Mouse (Mus musculus) layer of hippocampus, adult 18-20 months (tissue): ENCODE measurements at regions not wholly inside any gene's neighbourhood (a gene's known extent, or its start where the extent isn't known, plus 50 kb on each side); places are given as distances from the start of the nearest gene placed in this dataset.

Experiments used
- DNase-seq, 2 experiments: peaks; one replicate each; pipeline ENCODE4 v3.0.0; 2022; ENCODE audit warnings: low spot score in 2 of 2

DNA sequence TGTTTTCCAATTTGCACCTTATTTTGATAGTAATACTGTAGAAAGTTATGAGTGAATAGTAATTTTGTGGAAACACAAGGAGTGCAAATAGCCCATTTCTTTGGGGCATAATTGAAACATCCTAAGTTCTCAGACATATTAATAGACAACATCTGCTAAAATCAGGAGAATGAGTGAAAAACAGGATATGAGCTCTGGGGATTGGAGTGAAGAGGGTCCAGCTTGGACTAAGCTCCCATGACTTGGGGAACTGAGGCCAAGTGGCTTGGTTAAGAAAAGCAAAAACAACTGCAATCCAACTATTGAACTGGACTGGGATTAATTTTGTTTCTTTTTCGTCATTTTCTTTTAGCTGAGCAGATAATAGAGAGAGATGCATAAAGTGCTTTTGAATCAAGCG, 240.7 kb downstream of the Slc30a10 start:
- no peak for DNase-seq

DNA sequence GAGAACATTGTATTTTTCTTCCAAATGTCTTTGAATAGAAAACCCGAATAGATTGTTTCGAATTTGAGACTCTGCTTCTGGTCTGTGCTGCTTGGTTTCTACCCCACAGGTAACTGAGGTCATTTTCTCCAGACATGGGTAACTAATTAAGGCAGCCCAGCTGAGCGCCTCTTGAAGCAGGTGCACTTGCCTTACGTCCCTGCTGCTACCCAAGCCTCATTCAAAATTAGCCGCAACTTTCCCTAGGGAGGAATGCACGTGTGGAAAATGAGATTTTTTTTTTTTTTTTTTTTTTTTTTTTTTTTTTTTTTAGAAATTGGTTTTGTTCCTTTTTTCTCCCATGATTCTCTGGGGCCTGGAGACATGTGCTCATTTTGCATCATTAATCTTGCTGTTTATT, 245.1 kb downstream of the Slc30a10 start:
- no peak for DNase-seq

DNA sequence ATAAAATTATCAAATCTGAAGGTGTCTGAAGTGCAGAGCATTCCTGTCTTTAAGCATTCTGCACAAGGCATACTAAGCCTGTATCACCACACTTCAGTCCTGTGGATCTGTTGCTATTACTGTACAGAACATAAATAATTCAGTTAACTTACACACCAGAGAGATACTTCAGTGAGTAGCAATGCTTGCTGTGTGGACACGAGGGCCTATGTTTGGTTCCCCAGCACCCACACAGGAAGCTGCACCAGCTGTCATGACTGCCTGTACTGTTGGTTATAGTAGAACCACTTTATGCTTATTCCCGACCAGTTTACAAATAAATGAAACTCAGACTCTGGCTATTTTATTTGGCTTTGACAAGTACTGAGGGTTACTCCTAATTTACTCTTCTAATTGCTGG, 271.7 kb downstream of the Slc30a10 start:
- DNase-seq: peak in 1 of 2 experiments; percentile 10

DNA sequence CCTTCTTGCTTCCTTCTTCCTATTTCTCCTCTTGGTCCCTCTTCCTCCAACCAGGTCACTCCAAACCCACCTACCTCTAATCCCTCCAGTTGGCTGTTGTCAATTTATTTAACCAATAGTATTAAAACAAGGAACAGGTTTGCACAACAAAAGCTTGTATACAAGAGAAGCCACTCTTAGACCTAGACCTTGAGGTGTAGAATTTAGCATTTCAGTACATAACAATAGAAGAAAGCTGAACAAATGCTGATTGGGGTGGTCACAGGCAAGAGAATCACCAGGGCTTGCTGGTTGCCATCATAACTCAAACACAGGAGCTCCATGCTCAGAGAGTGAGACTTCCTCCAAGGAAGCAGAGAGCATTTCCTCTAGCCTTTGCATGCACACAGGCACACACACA, 272.2 kb downstream of the Slc30a10 start:
- no peak for DNase-seq

DNA sequence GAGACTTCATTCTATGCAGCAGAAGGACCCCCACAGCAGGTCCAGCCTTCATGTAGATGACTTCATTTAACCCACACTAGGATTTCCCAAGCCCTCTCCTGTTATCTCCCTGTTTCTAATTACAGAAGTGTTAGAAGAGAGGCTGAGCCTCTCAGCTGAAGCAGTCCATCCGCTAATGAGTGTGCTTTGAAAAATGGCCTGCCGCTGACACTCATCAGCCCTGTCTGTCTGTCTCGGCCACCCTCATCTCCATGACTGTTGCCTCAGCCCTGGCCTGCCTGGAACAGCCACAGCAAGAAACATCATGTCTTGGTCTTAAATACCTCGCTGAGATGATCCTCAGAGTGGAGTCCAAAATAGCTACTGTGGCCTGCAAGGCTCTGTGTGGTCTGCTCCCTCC, 273.1 kb downstream of the Slc30a10 start:
- DNase-seq: no peak

DNA sequence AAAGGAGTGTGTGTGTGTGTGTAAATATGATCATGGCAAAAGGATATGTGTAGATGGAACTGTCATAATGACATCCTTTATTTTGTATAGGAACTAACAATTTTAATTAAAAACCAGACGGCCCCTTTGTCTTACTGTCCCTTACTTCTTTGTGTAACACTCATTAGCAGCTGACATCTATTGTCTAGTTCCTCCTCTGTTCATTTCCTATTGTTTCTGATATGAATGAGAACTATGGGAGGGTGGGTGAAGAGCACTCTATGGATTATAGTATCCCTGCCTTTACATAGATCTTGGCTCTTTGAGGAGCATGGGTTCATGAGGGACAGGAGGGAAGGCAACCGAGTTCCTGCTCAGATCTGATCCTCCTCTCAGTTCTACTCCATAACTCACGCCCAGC, 273.8 kb downstream of the Slc30a10 start:
- no peak for DNase-seq

DNA sequence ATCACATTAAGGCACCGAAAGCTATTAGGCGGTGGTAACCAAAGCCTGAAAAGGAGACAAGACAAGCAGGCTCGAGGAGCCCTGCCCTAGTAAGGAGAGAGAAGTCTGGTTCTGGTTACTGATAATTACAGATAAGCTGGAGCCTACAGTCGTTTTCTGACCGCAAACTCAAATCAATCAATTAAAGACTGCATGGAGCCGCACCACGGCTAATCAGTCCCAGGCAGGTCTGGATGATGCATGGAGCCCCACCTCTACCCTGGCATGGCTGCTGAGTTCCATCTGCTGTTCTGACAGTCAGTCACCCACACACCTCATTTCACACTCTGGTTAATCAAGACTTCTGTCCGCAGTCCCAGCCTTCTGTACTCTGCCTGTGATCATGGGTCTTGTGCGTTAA, 276.4 kb downstream of the Slc30a10 start:
- peak in 1 of 2 experiments; percentile 40 for DNase-seq

DNA sequence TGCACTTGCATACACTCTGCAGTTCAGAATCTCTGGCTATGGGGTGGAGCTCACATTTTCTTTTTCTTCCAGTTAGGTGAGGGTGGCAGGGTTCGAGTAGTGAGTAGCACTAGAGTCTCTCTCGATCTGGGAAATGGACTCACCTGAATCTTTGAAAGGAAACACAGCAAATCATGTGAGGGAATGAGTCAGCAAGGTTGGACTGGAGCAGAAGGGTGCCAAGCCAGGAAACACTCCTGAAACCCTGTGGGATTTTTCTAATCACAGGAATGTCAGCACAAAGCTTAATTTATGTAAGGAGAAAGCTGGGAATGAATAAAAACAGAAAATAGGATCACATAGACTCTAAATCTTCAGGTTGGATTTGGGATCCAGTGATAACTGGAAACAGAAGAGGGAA, 282.1 kb downstream of the Slc30a10 start:
- DNase-seq: no peak

DNA sequence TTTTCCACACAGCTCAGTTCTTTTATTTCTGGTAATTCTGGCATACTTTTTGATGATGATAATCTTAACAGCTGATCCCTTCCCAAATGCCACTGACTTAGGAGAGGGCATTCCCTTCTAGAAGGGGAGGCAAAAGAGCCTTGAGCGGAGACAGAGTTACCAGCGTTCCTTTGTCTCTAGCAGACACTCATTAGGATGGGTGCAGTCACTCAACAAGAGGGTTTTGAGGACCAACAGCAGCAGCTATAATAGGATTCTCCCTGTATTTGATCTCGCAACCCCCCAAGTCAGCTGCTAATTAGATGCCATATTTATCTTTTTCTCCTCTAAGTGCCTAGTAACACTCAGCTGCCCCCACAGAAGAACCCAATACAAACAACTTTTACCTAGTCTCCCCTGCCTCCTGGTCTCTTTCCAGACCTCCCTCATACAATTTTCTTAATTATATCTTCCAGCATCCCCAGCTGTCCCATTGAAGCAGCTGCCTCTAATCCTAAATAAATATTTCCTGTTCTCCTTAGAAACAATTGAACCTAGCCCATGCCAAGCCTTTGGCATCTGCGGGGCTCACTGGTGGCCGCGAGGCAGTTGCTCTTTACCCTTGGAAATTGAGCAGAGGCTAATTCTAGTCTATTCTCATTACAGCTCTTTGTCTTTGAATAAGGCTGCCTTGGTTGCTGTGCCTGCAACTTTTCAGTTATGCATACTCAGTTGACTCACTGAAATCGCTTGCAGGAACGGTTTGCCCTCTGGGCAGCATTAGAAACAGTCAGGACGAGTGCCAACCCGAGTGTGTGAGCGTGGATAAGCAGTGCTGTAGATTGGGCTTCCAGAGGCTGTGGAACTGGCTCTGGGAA, 286.6 kb downstream of the Slc30a10 start:
- DNase-seq: peak in 1 of 2 experiments; percentile 9

DNA sequence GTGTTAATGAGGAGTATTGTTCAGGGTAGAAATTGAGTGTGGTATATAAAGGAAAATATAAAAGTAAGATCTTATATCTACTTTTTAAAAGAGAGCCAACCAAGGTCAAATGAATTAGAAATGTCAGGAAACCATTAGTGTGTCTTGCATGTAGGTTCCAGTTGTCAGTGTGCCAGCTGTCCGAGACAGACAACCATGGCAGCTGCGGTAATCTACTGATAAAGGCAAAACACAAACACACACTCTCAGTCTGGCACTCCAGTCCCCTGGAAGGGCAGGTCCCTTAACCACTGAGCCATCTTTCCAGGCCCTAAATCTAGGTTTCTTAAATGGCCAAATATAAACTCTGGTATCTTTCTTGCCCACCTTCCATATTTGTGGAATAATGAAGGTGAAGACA, 294.6 kb downstream of the Slc30a10 start:
- no peak for DNase-seq

DNA sequence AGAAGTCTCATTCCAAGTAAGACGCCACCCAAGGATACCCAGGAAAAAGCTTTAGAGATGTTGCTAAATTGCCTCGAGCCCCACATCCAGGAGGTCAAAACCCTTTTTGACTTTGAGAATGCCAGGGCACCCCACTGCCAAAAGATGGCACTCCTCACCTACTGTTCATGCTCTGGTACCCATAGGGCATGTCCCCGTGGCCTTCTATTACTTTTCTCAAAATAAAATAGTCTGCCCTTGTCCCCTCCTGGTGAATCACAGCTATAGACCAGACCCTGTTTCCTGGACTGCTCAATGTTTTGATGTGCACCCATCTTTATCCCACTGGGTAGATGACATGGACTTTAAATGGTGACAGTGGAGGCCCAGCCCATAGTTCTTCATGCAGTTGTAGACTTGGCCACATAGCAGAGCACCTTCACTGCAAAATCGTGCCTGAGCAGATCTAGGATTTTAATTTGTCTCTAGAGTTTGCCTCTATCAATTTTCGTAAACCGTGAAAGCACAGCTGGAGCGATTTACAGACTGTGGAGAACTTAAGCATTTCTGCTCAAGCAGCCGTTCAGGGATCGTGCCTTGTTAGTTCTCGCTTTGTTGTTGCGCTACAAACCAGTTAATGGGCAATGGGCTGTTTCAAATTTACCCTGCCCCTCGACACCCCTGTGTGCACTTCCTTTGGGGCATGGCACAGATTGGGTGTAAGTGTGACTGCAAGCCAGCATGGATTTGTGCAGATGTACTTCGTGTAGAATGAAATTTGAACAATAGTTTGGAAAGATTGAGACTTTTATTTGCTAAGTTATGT, 300.0 kb downstream of the Slc30a10 start:
- DNase-seq: no peak

DNA sequence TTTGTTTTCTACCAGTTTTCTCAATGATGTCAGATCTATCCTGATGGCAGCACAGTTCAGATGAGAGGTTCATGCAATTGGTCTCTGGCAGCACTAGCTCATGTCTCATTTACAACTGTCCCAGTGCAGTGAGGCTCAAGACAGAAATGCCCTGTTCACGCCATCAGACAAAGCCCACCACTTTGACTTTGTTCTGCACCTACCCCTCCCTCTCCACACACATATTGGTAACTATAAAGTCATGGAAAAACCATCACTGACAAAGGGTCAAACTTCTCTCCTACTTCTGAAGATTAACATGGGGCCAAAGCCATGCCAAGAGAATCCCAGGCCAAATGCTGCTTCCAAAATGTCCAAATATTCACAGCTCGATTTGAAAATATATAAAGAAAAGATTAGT, 302.7 kb downstream of the Slc30a10 start:
- no peak for DNase-seq

DNA sequence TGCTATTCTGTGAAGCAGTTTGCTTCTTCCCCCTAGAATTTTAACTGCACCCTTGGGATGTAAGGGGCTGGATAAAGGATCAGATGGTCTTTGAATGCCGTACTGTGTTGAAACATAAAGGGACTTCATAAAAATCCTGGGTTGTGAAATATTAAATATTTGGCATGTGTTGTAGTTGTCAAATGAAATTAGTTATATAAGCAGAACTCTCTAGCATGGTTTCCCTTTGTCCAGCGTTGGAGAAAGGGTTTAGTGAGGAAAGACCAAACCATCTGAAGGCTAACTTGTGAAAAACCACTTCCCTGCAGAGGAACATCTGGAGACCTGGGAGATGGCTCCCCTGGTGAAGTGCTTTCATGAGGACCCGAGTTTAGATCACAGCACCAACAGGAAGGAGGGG, 319.6 kb downstream of the Slc30a10 start:
- no peak for DNase-seq

DNA sequence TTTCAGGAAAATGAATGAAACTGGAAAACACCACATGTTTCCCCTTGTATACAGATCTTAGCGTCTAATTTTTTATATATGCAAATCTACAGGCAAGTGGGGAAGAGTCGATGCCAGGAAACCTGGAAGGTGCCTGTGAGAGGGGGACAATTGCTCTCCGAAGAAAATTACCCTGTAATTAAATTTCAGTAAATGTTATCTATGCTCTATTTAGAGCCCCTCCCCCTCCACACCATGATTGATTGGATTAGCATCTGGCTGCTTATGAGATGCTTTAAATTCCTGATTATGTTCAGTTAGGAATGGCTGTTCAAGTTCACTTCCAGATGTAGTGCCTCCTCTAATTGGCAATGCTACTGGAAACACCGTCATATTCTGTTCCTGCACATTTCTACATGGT, 325.0 kb downstream of the Slc30a10 start:
- no peak for DNase-seq

DNA sequence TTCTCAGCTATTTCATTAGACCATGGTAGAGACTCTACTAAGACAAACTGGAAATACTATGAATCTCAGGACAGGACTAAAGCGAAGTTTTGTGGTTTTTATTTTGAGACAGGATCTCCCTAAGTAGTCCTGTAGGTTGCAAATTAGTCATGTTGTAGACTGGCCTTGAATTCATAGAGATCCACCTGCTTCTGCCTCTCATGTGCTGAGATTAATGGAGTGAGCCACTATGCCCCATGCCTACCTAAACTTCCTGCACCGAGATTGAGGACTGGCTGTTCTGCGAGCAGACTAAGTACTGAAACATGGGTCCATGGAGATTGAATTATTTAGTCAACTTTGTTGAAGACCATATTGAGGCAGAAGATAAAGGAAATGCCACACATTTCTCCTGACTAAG, 315.0 kb downstream of the Lyplal1 start:
- DNase-seq: no peak

DNA sequence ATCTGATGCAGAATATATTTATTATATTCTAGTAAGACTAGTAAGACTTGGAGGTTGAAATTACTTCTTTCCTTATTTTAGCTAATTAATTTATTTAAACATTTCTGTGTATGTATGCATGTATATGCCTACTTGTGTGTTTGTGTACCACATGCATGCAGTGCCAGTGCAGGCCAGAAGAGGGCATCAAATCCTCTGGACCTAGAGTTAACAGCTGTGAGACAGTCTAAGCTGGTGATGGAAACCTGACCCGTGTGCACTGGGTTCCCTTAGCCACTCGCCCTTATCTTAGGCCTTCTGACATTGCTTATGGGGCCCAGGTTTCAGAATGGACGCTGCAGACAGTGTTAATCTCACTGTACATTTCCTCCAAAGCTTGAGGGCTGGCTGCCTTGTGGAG, 302.2 kb downstream of the Lyplal1 start:
- DNase-seq: no peak

DNA sequence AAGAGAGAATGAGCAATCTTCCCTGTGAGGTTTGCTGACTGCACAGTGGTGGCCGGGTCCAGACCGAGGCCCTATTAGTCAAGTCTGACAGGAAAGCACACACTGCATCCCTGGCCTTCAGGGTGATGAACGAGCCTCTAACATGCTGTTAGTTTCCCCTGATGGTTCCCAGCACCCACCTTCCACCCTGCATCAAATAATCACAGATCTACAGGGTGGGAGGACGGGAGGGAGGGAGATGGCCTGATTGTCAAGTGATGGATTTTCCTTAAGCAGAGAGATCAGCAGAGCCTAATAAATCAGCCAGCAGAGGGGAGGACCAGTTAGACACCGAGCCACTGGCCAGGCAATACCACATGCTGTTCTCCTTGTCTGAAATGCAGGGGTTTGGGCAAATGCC, 298.1 kb downstream of the Lyplal1 start:
- no peak for DNase-seq

DNA sequence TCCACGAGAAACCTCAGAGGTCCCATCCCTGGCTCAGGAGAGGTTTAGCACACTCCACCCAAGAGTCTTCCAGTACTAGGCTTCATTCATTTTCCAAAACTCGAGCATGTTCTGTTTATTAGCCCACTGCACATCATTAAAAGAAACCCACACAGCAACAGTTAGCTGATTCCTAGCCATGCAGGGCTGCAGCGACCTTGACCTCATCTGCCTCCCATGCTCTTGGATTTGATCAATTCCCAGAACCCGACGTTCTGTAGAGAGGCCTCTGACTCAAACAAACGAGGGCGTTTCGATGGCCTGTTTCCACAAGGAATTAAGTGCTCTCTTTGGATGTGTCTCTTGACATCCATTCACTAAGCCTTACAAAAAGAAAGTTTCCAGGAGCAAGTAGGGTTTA, 294.9 kb downstream of the Lyplal1 start:
- DNase-seq: no peak

DNA sequence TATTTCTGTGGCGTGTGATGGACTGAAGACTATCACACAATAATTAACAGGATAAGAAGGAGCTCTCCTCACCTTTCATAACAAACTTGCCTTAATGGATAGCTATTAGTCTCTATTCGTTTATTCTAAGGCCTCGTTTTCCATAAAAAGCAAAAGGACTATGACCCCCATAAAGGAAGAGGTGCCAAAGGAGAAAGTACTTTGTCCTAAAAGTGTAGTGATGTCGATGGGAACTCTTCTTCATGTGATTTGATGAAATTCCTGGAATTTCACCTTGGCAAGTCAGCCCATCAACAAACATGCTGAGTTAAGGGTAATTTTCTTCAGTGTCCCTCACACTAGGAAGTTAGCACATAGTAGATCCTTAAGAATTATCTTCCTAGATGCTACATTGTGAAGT, 293.9 kb downstream of the Lyplal1 start:
- DNase-seq: no peak

DNA sequence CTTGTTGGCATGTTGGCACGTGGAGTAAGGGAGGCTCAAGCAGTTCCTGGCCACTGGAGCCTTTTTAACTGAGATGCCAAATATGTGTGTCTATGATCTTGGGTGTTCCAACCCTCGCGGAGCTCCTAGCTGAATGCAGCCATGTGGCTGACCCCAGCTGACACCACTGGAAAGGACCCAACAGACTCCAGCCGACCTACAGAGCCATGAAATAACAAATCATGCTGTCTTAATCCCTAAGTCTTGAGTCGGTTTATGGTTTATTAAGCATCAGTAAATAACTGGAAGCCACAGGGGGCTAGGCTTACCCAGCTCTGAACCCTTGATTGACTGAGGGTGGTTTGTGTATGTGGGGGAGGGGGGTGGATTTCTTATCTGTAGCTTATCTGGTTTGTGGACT, 293.2 kb downstream of the Lyplal1 start:
- DNase-seq: no peak

DNA sequence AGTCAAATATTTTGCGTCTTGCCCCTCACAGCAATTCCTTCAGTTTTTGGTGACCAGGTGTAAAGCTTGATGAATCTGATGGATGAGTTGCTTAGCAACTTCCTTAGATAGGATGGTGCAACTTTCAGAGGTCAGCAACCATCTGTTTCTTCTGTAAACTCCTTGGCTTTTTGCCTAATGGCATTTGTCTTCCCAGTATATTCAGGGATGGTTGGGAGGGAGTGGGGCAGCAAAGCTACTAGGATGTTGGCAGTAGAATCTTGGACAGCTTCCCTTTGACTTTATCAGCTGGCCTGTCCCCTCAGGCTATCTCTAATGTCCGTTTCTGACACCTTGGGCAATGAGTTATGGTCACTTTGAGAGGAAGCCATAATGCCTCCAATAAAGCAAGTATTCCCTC, 289.1 kb downstream of the Lyplal1 start:
- no peak for DNase-seq

DNA sequence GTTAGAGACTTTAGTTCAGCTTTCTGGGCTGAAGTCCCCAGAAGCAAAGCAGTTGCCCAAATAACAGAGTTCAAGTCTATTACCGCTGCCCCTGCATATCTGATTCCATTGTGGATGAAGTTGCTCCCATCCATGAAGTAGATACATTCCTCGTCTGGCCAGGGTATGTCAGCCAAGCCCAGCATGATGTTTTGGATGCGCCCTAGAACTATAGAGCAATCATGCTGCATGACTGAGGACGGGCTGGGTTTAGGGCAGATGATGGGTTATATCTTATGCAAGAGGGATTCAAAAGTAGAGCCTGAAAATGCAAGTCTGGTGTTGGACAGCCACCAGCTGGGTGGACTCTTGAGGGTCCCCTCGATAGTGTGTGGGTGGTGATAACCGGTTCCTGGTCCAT, 288.6 kb downstream of the Lyplal1 start:
- no peak for DNase-seq

DNA sequence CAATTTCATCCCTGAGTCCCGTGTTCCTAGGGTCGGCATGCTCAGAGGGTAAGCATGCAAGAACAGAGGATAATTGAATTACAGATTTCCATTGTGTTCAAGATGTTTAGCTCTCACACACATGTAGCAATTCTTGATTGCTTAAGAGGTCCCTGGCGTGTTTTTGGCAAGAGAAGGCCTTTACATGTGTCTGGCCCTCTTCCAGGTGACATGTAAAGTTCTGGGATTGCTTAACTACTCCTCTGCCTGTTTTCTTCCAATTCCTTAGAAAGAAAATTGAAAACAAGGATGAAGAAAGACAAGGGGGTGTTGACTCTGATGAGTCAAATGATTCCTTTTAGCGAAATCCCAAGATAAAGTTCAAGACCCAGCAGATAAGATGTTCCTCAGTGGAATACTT, 285.1 kb downstream of the Lyplal1 start:
- no peak for DNase-seq
